Mouse (Mus musculus) E14TG2a.4 (cell line): ENCODE measurements around the gene 5330417H12Rik.

ENCODE experiments used
- H3K27me3 ChIP-seq: 2 replicates; pipeline ENCODE4 v1.6.1; 2014; ENCODE audit warnings: low read length, control low read depth; ENCODE audit not compliant: insufficient read depth
- H3K36me3 ChIP-seq: 2 replicates; pipeline ENCODE4 v1.6.1; 2014; ENCODE audit warnings: low read length, control low read depth; ENCODE audit not compliant: insufficient read depth
- H3K4me1 ChIP-seq: replicated peaks from 2 replicates; pipeline ENCODE4 v1.6.1; 2014; ENCODE audit warnings: low read depth, low read length, control low read depth
- H3K4me3 ChIP-seq: replicated peaks from 2 replicates; pipeline ENCODE4 v1.5.1; 2014; ENCODE audit warnings: mild to moderate bottlenecking, low read length
- H3K9me3 ChIP-seq: 2 replicates; pipeline ENCODE4 v1.6.1; 2014; ENCODE audit warnings: low read length, control low read depth
- CTCF ChIP-seq: conservative IDR thresholded peaks from 2 replicates; pipeline ENCODE4 v1.5.1; 2014; ENCODE audit warnings: low read length
- NANOG ChIP-seq: IDR thresholded peaks from 2 replicates; pipeline ENCODE4 v1.6.1; 2014; ENCODE audit warnings: borderline replicate concordance, low read length, mixed read lengths
- POU5F1 ChIP-seq: IDR thresholded peaks from 2 replicates; pipeline ENCODE4 v1.6.1; 2014; ENCODE audit warnings: low read length, borderline replicate concordance

The 5330417H12Rik gene

GRCm38 (mm10) chr7:107625061-107625460, at the start of gene 5330417H12Rik:
TSS of gene 5330417H12Rik (minus strand) at chr7:107625161.
- H3K4me1 ChIP-seq, result peaks cover 18% of the 10 kb centered on the region
- no peak within 1 kb of the TSS for H3K4me3 ChIP-seq
- no peaks in the 10 kb centered on the region for H3K9me3 ChIP-seq
- H3K36me3 ChIP-seq, result no peaks in the 10 kb centered on the region
- no peak for TF ChIP-seq NANOG
- H3K27me3 ChIP-seq, result no peaks in the 10 kb centered on the region

GRCm38 (mm10) chr7:107668514-107668913, 43.6 kb upstream of the 5330417H12Rik start:
- 0 out of 2 replicates have a peak, but pooled peaks cover 3% of the 10 kb centered on the region for H3K36me3 ChIP-seq
- H3K4me3 ChIP-seq, result no peak overlapping the region
- peaks cover 35% of the 10 kb centered on the region for H3K4me1 ChIP-seq
- TF ChIP-seq NANOG, result no peak
- no peak for TF ChIP-seq POU5F1
- no peak for TF ChIP-seq CTCF
- H3K9me3 ChIP-seq, result no peaks in the 10 kb centered on the region
- no peaks in the 10 kb centered on the region for H3K27me3 ChIP-seq

GRCm38 (mm10) chr7:107666262-107666902, 41.4 kb upstream of the 5330417H12Rik start:
- Histone ChIP-seq H3K9me3 (no peaks in the 10 kb centered on the region), H3K4me1 (peaks cover 56% of the 10 kb centered on the region), H3K27me3 (no peaks in the 10 kb centered on the region), H3K4me3 (no peak overlapping the region), H3K36me3 (0 out of 2 replicates have a peak, but pooled peaks cover 3% of the 10 kb centered on the region)
- no peak for TF ChIP-seq CTCF
- no peak for TF ChIP-seq POU5F1
- no peak for TF ChIP-seq NANOG

GRCm38 (mm10) chr7:107665586-107666261, 40.8 kb upstream of the 5330417H12Rik start:
- Histone ChIP-seq H3K4me3 (0 out of 2 replicates have a peak overlapping the region, but pooled peaks have one; percentile 14), H3K4me1 (peaks cover 62% of the 10 kb centered on the region), H3K9me3 (no peaks in the 10 kb centered on the region), H3K27me3 (no peaks in the 10 kb centered on the region), H3K36me3 (0 out of 2 replicates have a peak, but pooled peaks cover 3% of the 10 kb centered on the region)
- TF ChIP-seq POU5F1, result no peak
- no peak for TF ChIP-seq CTCF
- TF ChIP-seq NANOG, result no peak

- 0 out of 2 replicates have a peak overlapping the region, but pooled peaks have one; percentile 14 for H3K4me3 ChIP-seq
- H3K27me3 ChIP-seq, result no peaks in the 10 kb centered on the region
- no peak for TF ChIP-seq POU5F1
- no peak for TF ChIP-seq CTCF
- TF ChIP-seq NANOG, result no peak
- peaks cover 67% of the 10 kb centered on the region for H3K4me1 ChIP-seq
- 0 out of 2 replicates have a peak, but pooled peaks cover 3% of the 10 kb centered on the region for H3K36me3 ChIP-seq
- H3K9me3 ChIP-seq, result no peaks in the 10 kb centered on the region
Observed at GRCm38 (mm10) chr7:107665221-107665585, 40.2 kb upstream of the 5330417H12Rik start.

- H3K9me3 ChIP-seq, result no peaks in the 10 kb centered on the region
- no peaks in the 10 kb centered on the region for H3K27me3 ChIP-seq
- H3K4me3 ChIP-seq, result 0 out of 2 replicates have a peak overlapping the region, but pooled peaks have one; percentile 13
- peaks cover 76% of the 10 kb centered on the region for H3K4me1 ChIP-seq
- 0 out of 2 replicates have a peak, but pooled peaks cover 3% of the 10 kb centered on the region for H3K36me3 ChIP-seq
- TF ChIP-seq POU5F1 (no peak), CTCF (no peak), NANOG (no peak)
Observed at GRCm38 (mm10) chr7:107664063-107665056, 39.4 kb upstream of the 5330417H12Rik start.

- no peaks in the 10 kb centered on the region for H3K9me3 ChIP-seq
- no peak for TF ChIP-seq NANOG
- TF ChIP-seq CTCF, result no peak
- no peak for TF ChIP-seq POU5F1
- 0 out of 2 replicates have a peak, but pooled peaks cover 3% of the 10 kb centered on the region for H3K36me3 ChIP-seq
- H3K27me3 ChIP-seq, result no peaks in the 10 kb centered on the region
- H3K4me1 ChIP-seq, result peaks cover 83% of the 10 kb centered on the region
- H3K4me3 ChIP-seq, result no peak overlapping the region
Observed at GRCm38 (mm10) chr7:107663621-107664020, 38.7 kb upstream of the 5330417H12Rik start.

GRCm38 (mm10) chr7:107661843-107662281, 36.9 kb upstream of the 5330417H12Rik start:
- Histone ChIP-seq H3K36me3 (no peaks in the 10 kb centered on the region), H3K4me1 (peaks cover 90% of the 10 kb centered on the region), H3K27me3 (no peaks in the 10 kb centered on the region), H3K9me3 (no peaks in the 10 kb centered on the region), H3K4me3 (no peak overlapping the region; the same call in 1 of the 2 replicates)
- no peak for TF ChIP-seq NANOG
- no peak for TF ChIP-seq POU5F1
- TF ChIP-seq CTCF, result no peak
